Mouse (Mus musculus) embryonic facial prominence, embryonic 13.5 days (tissue): ENCODE data around the gene Casz1. TPM values are rescaled to one million over a fixed set of nuclear protein-coding genes. Genes with fewer than 3 reads are reported as not detected.

ENCODE experiments used
- ATAC-seq: fragments of 200-750 bp; cut with Nextera tagmentation; 2 replicates; pipeline ENCODE4 v1.8.0; 2017; ENCODE audit warnings: low read depth; ENCODE audit not compliant: insufficient number of reproducible peaks, insufficient read depth, low FRiP score, low TSS enrichment
- H3K27ac ChIP-seq: fragments of 300-500 bp; sonication (generic); 2 replicates; pipeline ENCODE4 v1.5.1; 2015; ENCODE audit warnings: moderate library complexity, mild to moderate bottlenecking, inconsistent platforms
- H3K27me3 ChIP-seq: fragments of 300-500 bp; sonication (generic); 2 replicates; pipeline ENCODE4 v1.6.1; 2015; ENCODE audit warnings: mild to moderate bottlenecking, inconsistent platforms
- H3K36me3 ChIP-seq: fragments of 300-500 bp; sonication (generic); 2 replicates; pipeline ENCODE4 v1.6.1; 2015; ENCODE audit warnings: mild to moderate bottlenecking, inconsistent platforms
- H3K4me1 ChIP-seq: fragments of 300-500 bp; sonication (generic); 2 replicates; pipeline ENCODE4 v1.6.1; 2015; ENCODE audit warnings: inconsistent platforms
- H3K4me2 ChIP-seq: fragments of 300-500 bp; sonication (generic); 2 replicates; pipeline ENCODE4 v1.6.1; 2015; ENCODE audit warnings: moderate library complexity, mild to moderate bottlenecking, inconsistent platforms
- H3K4me3 ChIP-seq: fragments of 300-500 bp; sonication (generic); 2 replicates; pipeline ENCODE4 v1.5.1; 2015; ENCODE audit warnings: mild to moderate bottlenecking, inconsistent platforms
- H3K9ac ChIP-seq: fragments of 300-500 bp; sonication (generic); 2 replicates; pipeline ENCODE4 v1.6.1; 2015; ENCODE audit warnings: mild to moderate bottlenecking, inconsistent platforms
- H3K9me3 ChIP-seq: fragments of 300-500 bp; sonication (generic); 2 replicates; pipeline ENCODE4 v1.6.1; 2016; ENCODE audit warnings: inconsistent platforms
- WGBS: fragments of 180-500 bp; shearing (Covaris S2); methylation state at CpG from one replicate; pipeline ENCODE4 v1.1.7; 2015; ENCODE audit warnings: mixed read lengths; 5-methylcytosine and 5-hydroxymethylcytosine counted together
- polyA plus RNA-seq: library from polyadenylated mRNA; unstranded; fragments of >200 nt; fragmentation: Nextera tagmentation; extraction: Ambion mirVana; gene quantifications from 2 replicates; pipeline ENCODE4 v1.2.1, GENCODE M21; 2015

Gene Casz1
- polyA plus RNA-seq, 1 experiment from 2014 or later, result 4.2 TPM

DNA sequence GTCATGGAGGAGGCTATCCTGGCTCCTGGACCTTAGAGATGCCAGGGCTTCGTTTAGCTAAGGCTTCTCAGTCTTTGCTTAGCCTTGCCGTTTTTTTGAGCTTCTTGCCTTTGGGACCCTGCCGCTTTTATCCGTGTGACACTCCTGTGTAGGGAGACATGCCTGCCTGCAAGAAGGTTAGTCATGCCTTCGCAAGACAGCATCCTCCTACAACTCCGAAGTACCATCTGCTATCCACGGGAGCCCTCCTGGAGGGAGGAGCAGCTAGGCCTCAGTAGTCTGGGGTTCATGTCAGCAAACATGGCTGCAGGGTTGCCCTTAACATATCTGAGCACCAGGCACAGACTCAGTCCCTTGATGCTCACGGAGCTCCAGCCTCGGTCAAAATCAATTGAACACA, 43.4 kb downstream of the Casz1 start:
- WGBS, result 86% methylated on average over 9 of the region's 9 CpGs
- no peak overlapping the region for H3K27ac ChIP-seq
- no peaks in the 10 kb centered on the region for H3K36me3 ChIP-seq
- peaks cover 19% of the 10 kb centered on the region for H3K4me1 ChIP-seq
- no peak overlapping the region for H3K9ac ChIP-seq
- no peak overlapping the region for H3K4me3 ChIP-seq
- peaks cover 90% of the 10 kb centered on the region for H3K27me3 ChIP-seq
- no peak for ATAC-seq
- H3K4me2 ChIP-seq, result no peak overlapping the region
- H3K9me3 ChIP-seq, result no peaks in the 10 kb centered on the region

DNA sequence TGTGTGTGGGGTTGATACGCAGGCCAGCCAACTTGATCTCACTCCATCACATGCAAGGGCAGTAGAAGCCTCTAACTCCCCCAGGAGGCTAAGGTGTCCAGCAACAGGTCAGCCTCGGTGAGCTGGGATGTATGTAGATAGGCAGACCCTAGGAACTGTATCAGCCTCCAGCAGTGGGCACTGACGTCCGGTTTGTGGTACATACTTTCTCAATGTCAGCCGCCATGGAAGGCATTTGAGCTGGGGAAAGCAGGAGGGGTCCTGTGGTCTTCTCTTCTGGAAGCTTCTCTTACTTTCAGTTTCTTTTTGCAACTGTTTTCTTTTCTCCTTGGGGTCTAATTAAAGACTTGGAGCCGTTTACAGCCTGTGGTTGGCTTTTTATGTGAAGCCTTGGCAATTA, 45.2 kb downstream of the Casz1 start:
- Histone ChIP-seq H3K27ac (no peak overlapping the region), H3K27me3 (peaks cover 83% of the 10 kb centered on the region), H3K9ac (no peak overlapping the region), H3K9me3 (no peaks in the 10 kb centered on the region), H3K36me3 (no peaks in the 10 kb centered on the region), H3K4me1 (peaks cover 22% of the 10 kb centered on the region), H3K4me3 (no peak overlapping the region), H3K4me2 (no peak overlapping the region)
- 73% methylated on average over 6 of the region's 6 CpGs for WGBS
- ATAC-seq, result no peak

DNA sequence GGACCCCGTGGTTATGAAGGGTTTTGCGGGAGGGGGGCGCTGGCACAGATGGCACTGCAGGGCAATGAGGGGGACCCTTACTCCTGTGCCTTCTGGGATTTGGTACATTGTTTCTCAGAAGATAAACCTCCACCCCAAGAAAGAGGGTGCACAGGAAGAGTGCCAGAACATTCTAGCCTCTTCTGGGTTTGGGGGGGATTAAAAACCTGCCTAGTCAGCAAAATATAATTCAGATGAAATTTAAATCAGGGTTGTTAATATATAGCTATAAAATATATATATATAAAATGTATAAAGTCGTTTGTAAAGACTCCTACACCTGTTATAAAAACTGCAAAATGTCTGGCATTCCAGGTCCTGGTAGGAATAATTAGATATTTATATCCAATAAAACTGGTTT, 48.8 kb downstream of the Casz1 start:
- H3K27me3 ChIP-seq, result peaks cover 80% of the 10 kb centered on the region
- no peak for ATAC-seq
- H3K9ac ChIP-seq, result no peak overlapping the region
- no peak overlapping the region for H3K27ac ChIP-seq
- H3K9me3 ChIP-seq, result no peaks in the 10 kb centered on the region
- no peak overlapping the region for H3K4me2 ChIP-seq
- no peak overlapping the region for H3K4me3 ChIP-seq
- H3K4me1 ChIP-seq, result peaks cover 18% of the 10 kb centered on the region; the same call in 1 of the 2 replicates
- WGBS, result 76% methylated on average over 4 of the region's 4 CpGs
- H3K36me3 ChIP-seq, result no peaks in the 10 kb centered on the region

DNA sequence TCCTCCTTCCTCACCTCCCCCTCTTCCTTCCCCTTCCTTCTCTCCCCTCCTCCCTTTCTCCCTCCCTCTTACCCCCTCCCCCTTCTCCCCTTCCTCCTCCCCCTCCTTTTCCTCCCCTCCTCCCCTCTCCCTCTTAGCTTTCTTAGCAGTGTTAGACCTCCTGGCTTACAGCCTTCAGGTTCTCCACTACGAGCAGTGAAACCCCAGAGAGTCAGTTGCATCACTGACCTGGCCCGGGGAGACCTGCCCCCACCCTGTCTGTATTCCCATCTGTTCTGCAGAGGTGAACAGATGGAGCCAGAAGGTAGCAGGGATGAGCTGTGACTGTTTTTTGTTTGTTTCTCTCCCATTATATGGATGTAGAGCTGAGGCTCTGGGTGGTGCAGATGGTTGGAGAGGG, 49.9 kb downstream of the Casz1 start:
- H3K4me2 ChIP-seq, result no peak overlapping the region
- H3K4me1 ChIP-seq, result peaks cover 18% of the 10 kb centered on the region; the same call in 1 of the 2 replicates
- ATAC-seq, result no peak
- H3K9me3 ChIP-seq, result no peaks in the 10 kb centered on the region
- 20% methylated on average over 2 of the region's 2 CpGs for WGBS
- H3K9ac ChIP-seq, result no peak overlapping the region
- peaks cover 81% of the 10 kb centered on the region for H3K27me3 ChIP-seq
- H3K27ac ChIP-seq, result no peak overlapping the region
- no peaks in the 10 kb centered on the region for H3K36me3 ChIP-seq
- no peak overlapping the region for H3K4me3 ChIP-seq

DNA sequence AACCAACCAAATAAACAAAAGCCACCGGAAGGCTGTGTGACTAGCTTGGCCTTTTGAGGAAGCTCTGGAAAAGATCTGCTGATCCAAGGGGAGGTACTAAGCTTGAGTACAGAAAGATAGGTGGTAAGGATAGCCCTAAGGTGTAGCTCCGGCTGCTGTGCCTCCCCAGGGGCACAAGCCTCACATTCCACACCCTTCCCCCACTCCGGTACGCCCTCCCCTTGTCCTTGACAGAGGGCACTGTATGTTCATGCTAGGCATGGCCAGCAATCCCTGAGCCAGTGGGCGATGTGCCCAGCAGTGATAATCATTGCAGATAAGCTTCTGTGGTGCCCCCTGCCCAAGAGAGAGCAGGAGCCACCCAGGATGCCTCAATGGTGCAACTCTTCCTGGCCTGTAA, 51.3 kb downstream of the Casz1 start:
- Histone ChIP-seq H3K9ac (no peak overlapping the region), H3K9me3 (no peaks in the 10 kb centered on the region), H3K4me1 (peaks cover 30% of the 10 kb centered on the region), H3K4me2 (no peak overlapping the region), H3K27ac (no peak overlapping the region), H3K36me3 (no peaks in the 10 kb centered on the region), H3K27me3 (peaks cover 84% of the 10 kb centered on the region), H3K4me3 (no peak overlapping the region)
- ATAC-seq, result no peak
- WGBS, result 76% methylated on average over 5 of the region's 5 CpGs

DNA sequence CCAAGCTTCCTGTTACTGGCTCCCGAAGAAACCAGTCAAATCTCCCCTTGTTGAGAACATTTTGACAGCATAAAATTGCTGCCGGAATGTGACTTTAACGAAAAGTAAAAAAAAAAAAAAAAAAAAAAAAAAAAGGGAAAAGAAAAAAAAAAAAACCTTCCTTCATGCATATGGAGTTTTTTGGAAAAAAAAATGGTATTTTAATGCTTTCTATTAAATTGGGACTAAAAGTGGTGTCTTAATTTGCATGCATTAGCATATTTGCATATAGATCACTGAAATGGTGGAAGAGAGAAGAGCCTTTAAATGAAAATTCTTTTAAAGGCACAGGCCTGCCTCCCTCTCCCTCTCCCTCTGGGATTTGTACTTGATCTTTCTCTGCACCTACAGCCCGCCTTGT, 52.0 kb downstream of the Casz1 start:
- H3K27ac ChIP-seq, result no peak overlapping the region
- no peak for ATAC-seq
- H3K36me3 ChIP-seq, result no peaks in the 10 kb centered on the region
- peaks cover 27% of the 10 kb centered on the region for H3K4me1 ChIP-seq
- no peaks in the 10 kb centered on the region for H3K9me3 ChIP-seq
- no peak overlapping the region for H3K4me2 ChIP-seq
- no peak overlapping the region for H3K9ac ChIP-seq
- no peak overlapping the region for H3K4me3 ChIP-seq
- WGBS, result 64% methylated on average over 4 of the region's 4 CpGs
- H3K27me3 ChIP-seq, result peaks cover 86% of the 10 kb centered on the region

DNA sequence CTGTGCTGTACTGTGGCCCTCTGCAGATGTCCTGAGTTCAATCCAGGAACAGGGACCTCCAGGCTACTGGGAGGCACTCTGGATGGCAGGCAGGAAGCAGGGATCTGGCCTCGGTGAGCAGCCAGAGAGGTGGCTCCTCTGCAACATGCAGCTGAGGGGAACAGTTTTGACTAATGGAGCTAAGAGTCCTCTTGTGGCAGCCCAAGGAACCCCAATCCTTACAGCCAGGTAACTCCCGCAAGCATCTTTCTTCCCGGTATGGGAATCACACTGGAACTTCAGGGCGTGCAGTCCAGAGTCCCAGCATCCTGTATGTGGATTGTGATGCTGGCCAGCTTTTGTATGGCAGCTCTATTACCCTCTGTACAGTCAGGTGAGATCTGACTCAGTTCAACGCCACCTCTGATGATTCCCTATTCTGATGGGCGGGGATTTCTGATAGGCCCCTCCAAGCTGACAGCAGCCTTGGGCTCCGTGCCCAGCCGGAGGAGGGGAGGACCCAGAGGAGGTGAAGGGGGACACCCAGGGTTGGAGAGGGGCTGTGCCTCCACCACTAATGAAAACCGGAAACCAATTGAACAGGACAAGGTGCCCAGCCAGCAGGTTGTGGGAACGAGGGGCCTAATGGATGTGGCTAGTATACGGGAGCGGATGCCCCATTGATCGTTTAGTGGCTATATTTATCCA, 53.3 kb downstream of the Casz1 start:
- no peaks in the 10 kb centered on the region for H3K36me3 ChIP-seq
- no peak overlapping the region for H3K4me3 ChIP-seq
- H3K4me2 ChIP-seq, result no peak overlapping the region
- peaks cover 89% of the 10 kb centered on the region for H3K27me3 ChIP-seq
- ATAC-seq, result no peak
- H3K4me1 ChIP-seq, result peaks cover 17% of the 10 kb centered on the region
- no peak overlapping the region for H3K9ac ChIP-seq
- H3K9me3 ChIP-seq, result no peaks in the 10 kb centered on the region
- no peak overlapping the region for H3K27ac ChIP-seq
- WGBS, result 67% methylated on average over 13 of the region's 13 CpGs

DNA sequence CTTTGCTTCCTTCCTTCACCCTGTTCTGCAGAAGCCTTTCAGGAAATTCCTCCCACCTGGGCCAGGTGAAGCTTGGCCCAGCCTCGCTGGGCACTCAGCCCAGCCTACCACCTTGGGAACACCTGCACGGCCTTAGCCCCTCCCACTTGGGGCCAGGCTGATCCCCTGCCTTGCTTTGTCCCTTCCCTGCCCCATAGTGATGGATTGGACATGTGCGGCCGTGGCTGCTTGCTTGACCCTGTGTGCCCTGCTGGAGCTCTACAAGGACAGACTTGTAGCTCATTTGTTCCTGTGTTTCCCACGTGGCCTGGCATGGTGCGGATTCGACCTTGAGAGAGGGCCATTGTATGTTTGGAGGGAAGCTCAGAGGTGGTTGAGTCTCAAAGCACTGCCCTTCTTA, 54.0 kb downstream of the Casz1 start:
- ATAC-seq, result no peak

DNA sequence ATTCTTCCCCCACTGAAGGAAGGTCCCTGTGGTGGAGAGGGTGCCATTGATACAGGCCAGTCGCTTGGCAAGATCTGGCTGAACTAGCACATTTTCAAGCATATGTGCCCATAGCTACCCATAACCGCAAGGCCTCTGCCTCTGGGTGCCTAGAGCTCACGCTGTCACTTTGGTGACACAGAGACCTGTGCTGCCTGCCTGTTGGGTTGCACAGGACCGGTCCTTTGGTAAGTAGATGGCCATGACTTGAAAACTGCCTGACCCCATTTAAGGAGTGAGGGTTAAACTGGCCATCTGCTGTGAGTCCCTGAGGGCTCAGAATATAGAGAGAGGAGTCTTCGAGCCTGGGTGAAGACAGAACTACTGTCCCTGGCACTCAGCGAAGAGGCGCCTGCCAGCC, 55.2 kb downstream of the Casz1 start:
- Histone ChIP-seq H3K27me3 (peaks cover 94% of the 10 kb centered on the region), H3K36me3 (no peaks in the 10 kb centered on the region), H3K27ac (no peak overlapping the region), H3K4me3 (peak overlapping the region; percentile 29), H3K4me1 (peaks cover 13% of the 10 kb centered on the region), H3K4me2 (peak overlapping the region; percentile 56), H3K9ac (peak overlapping the region; percentile 17; the same call in 1 of the 2 replicates), H3K9me3 (no peaks in the 10 kb centered on the region)
- ATAC-seq, result no peak
- 48% methylated on average over 7 of the region's 7 CpGs for WGBS

More for the DNA sequence above, 54.0 kb downstream of the Casz1 start:
- Histone ChIP-seq H3K4me2 (no peak overlapping the region), H3K4me3 (no peak overlapping the region), H3K9ac (no peak overlapping the region), H3K9me3 (no peaks in the 10 kb centered on the region), H3K36me3 (no peaks in the 10 kb centered on the region), H3K27me3 (peaks cover 90% of the 10 kb centered on the region), H3K27ac (no peak overlapping the region), H3K4me1 (peaks cover 13% of the 10 kb centered on the region)
- 67% methylated on average over 7 of the region's 7 CpGs for WGBS

DNA sequence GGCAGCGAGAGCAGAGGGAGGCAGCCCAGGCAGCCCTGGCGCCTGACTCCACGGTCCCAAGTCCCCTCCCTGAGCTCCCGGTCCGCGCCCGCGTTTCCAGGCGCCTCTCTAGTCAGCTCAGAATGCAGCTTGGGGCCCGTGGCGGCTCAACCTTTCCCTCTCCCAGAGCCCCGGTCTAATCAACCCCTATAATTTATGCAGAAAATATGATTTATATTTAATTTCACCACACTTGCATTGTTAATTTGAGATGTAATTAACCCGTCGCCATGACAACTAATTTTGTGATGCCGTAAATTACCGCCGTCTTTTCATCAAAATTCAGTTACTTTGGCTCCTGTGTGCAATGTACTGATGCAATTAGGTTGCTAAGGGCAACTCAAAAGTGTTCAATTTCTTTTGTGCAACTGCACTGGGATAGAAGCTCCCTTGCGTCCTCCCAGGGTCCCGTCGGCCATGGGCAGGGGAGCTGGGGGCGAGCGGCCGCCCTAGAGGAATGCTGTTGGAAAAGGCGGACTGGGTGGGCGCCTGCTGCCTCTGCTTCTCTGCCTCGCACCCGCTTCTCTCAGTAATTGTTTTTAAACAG, 55.8 kb downstream of the Casz1 start:
- Histone ChIP-seq H3K4me2 (peak overlapping the region; percentile 56), H3K27ac (no peak overlapping the region), H3K4me1 (peaks cover 13% of the 10 kb centered on the region), H3K4me3 (peak overlapping the region; percentile 29), H3K9ac (peak overlapping the region; percentile 17; the same call in 1 of the 2 replicates), H3K27me3 (peaks cover 94% of the 10 kb centered on the region), H3K36me3 (no peaks in the 10 kb centered on the region), H3K9me3 (no peaks in the 10 kb centered on the region)
- under 1% methylated on average over 27 of the region's 27 CpGs for WGBS
- 0 out of 2 replicates have a peak, but pooled peaks have one; percentile 52 for ATAC-seq

DNA sequence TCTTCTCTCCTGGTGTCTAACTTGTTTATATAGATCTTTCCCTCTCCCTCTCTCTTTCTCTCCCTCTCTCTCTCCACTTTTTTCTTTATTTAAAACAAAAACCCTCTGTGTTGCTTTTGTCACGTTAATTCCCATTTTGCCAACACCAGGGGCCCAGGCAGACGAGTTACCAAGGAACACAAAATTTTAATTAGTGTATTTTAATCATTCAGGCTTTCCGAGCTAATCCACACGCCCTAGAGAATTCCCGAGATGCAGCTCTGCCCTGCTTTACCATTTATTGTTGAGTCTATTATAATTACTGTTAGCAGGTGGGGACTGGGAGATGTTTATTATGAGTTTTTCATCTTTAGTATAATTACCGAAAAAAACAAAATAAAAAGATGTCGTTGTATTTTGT, 56.4 kb downstream of the Casz1 start:
- peaks cover 94% of the 10 kb centered on the region for H3K27me3 ChIP-seq
- peak overlapping the region; percentile 29; the same call in 1 of the 2 replicates for H3K4me3 ChIP-seq
- peaks cover 13% of the 10 kb centered on the region for H3K4me1 ChIP-seq
- no peak overlapping the region for H3K9ac ChIP-seq
- peak overlapping the region; percentile 56; the same call in 1 of the 2 replicates for H3K4me2 ChIP-seq
- H3K9me3 ChIP-seq, result no peaks in the 10 kb centered on the region
- WGBS, result 31% methylated on average over 7 of the region's 7 CpGs
- no peak overlapping the region for H3K27ac ChIP-seq
- H3K36me3 ChIP-seq, result no peaks in the 10 kb centered on the region
- no peak for ATAC-seq

DNA sequence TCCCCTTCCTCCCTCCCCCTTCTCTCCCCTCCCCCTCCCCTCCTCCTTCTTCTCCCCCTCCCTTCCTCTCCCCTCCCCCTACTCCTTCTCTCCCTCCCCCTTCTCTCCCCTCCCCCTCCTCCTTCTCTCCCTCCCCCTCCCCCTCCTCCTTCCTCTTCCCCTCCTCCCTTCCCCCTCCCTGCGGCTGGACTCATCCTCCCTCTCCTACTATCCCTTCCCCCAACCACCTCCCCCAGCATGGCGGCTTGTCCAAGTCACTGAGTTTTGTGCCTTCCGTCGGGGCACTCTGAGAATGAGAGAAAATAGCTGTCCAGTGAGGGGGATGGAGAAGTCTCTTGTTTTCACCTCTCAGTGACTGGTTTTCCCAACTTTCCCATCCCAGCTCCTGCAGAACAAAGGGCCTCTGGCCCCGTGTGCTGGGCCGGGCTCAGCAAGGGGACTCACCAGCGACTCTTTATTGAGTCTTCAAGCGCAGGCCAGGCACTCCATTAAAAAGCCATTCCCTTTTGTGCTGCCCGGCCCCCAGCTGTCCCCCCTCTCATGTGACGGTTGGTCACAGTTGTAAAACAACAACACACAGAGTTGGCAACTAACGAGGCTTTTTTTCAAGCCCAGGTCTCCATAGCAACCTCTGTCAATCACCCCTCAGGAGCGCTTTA, 62.7 kb downstream of the Casz1 start:
- Histone ChIP-seq H3K9ac (no peak overlapping the region), H3K36me3 (no peaks in the 10 kb centered on the region), H3K27ac (no peak overlapping the region), H3K27me3 (peaks cover 88% of the 10 kb centered on the region), H3K4me1 (peaks cover 18% of the 10 kb centered on the region), H3K4me2 (no peak overlapping the region), H3K9me3 (no peaks in the 10 kb centered on the region), H3K4me3 (no peak overlapping the region)
- ATAC-seq, result no peak
- 7% methylated on average over 12 of the region's 12 CpGs for WGBS
